Mouse (Mus musculus): ENCODE results near the gene Hspa8. TPM values are rescaled to one million over a fixed set of nuclear protein-coding genes. Genes with fewer than 3 reads are reported as not detected.

Hspa8 gene
- total RNA-seq, 2 experiments from 2014 or later: 2,467 to 3,514 TPM

DNA sequence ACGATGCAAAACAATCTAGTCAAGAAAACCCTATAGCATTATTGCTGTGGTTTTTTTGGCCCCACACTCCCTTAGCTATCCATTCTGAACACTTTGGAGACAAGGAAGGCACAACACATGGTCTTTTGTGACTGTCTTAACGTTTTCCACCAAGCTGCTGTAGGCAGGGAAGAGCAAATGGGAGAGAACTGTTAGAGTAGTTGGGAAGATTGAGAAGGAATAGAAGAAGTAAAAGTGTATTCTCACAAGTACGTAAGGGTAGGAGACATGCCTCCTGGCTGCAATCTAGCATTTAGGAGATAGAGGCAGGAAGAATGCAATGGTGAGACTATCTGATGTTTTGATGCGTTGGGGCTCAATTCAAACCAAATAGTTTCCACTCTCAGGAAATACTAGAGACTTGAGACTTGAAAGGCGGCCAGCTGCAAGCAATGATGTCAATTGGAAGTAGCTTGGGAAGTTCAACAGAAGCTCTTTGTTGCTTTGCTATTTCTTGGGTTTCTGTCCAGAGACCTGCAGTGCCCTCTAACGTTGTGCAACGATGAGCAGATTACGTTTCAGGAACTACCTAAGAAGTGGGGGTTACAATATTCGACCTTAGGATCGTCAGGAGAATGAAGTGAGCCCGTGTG, 6.6 kb downstream of the Hspa8 start:
- peak; percentile 42; the same call in 1 of the 2 replicates for ATAC-seq (ENCODE audit: poor library complexity, severe bottlenecking)

- no peak for ATAC-seq (ENCODE audit: poor library complexity, severe bottlenecking)
These were observed 7.5 kb downstream of the Hspa8 start for GRCm38 (mm10) chr9:40808061-40808906.

- no peak for ATAC-seq (ENCODE audit: poor library complexity, severe bottlenecking)
These were observed 8.1 kb downstream of the Hspa8 start for GRCm38 (mm10) chr9:40808907-40809280.

DNA sequence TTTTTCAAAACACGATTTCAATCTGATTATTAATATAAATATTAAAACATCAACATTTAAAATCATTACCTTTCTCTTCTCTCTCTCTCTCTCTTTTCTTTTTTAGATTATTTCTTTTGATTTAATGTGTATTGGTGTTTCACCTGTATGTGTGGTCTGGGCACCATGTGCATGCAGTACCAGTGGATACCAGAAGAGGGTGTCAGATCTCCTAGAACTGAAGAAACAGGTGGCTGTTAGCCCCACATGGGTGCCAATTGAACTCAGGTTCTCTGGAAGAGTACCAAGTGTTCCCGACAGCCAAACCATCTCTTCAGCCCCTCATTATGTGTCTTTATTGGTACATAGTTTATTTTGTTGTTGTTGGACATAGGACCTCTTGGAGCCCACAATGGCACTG, 11.1 kb downstream of the Hspa8 start:
- ATAC-seq (ENCODE audit: poor library complexity, severe bottlenecking): 0 out of 2 replicates have a peak, but pooled peaks have one; percentile 28

- peak; percentile 96 for ATAC-seq (ENCODE audit: poor library complexity, severe bottlenecking)
These were observed 13.3 kb downstream of the Hspa8 start for GRCm38 (mm10) chr9:40814060-40814459.

DNA sequence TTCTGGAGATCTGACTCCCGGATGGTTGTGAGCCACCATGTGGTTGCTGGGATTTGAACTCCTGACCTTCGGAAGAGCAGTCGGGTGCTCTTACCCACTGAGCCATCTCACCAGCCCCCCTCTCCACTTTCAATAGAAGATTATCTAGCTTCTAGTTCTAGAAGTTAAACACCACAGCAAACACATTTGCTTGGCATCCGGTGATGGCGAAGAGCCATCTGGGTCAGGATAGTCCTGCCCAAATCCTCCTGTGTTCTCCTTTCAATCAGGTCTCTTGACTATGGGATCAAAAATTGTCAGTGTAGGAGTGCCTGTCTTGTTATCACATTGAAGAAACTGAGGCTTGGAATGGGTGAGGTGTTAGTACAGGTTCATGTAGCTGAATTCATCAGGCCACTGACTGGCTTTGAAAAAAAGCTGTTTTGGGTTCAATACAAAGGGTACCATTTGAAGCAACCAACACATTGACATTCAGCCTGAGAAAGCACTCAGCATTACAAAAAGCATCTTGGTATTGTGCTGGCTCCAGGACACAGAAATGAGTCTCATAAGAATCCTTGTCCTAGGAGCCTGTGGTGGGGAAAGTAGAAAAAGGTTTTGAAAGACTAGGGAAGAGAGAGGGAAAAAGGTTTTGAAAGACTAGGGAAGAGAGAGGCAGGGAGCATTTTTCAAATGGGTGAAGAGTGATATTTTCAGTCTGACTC, 16.7 kb downstream of the Hspa8 start:
- no peak for ATAC-seq (ENCODE audit: poor library complexity, severe bottlenecking)

- no peak for ATAC-seq (ENCODE audit: poor library complexity, severe bottlenecking)
These were observed 24.8 kb downstream of the Hspa8 start for GRCm38 (mm10) chr9:40825601-40826000.

DNA sequence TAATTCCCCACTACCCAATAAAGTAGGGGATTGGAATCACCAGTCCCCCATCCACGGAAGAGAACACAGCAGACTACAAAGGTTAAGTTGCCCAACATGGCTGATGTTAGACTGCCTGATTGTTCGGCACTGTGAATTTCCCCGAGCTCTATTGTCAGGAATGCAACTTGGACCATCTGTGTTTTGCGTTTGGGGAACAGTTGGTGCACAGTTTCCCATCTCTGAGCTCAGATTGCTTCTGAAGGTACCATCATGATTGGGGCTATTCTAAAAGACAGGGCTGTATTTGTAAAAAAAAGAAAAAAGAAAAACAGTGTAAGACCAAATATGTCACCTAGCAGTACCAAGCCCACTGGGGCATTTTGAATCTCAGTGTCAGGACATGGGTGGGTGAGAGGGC, 26.6 kb downstream of the Hspa8 start:
- ATAC-seq (ENCODE audit: poor library complexity, severe bottlenecking): no peak

DNA sequence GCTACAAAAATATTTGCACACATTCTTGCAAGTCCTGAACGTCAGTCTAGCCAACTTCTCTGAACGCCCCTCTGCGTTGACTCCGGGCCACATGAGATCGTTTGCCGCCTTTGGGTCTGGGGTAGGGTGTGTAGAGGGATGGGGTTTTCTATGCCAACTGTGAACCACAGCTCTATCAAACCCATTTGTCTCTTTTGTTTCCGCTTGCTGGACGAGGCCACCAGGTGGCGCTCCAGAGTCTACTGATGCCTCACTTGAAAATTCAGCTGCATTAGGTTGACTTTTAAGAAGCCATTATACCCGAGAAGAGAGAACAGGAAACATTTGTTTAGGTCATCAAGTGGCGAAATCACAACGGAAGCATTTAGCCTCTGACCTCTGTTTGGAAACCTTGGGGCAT, 33.8 kb downstream of the Hspa8 start:
- ATAC-seq (ENCODE audit: poor library complexity, severe bottlenecking): peak; percentile 97

- ATAC-seq (ENCODE audit: poor library complexity, severe bottlenecking): no peak
These were observed 35.9 kb downstream of the Hspa8 start for GRCm38 (mm10) chr9:40836681-40837080.

DNA sequence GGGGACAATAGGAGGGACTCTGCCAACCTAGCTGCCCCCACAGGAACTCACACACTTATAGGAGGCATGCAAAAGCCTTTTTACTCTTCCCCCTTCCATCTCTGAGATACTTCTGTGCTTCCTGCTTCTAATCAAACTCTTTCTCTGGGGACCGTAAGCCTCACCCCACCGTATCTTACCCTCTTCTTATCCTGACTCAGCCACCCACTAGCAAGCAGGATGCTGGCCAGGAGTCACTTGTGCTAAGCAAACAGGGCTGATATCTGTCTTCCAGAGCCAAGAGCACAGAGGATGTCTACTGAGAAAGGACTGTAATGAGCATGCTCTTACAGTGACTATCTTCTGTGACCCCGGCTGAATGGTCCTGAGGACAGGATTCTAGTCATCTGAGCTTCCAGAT, 38.9 kb downstream of the Hspa8 start:
- no peak for ATAC-seq (ENCODE audit: poor library complexity, severe bottlenecking)

- no peak for ATAC-seq (ENCODE audit: poor library complexity, severe bottlenecking)
These were observed 50.7 kb downstream of the Hspa8 start for GRCm38 (mm10) chr9:40851515-40851914.

DNA sequence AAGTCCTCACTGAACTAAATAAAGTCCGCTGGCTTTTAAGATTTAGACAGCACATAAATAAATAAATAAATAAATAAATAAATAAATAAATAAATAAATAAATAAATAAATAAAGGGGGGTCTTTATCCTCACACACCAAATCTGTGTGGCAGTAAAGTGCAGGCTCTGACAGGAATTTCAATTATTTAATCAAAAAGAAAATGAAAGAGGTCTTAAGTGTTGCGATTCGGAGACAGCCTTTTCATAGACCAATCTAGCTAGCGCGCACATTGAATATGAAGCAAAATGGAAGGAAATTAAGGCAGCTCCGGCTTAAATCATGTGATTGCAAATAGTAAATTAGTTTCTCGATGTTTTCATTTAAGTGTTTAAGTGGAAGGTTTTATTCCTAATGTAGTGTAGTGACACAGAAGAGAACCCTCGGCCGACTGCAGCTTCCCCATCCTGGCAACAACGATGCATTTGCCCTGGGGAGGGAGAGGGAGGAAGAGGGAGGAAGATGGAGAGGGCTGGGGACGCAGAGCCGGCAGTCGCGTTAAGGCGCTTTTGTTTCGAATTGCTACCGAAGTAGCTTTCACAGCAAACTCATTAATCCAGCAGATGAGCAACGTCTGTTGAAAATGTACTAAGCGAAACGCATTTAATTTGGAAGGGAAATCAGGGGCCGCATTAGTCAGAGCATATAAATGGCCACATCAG, 57.8 kb downstream of the Hspa8 start:
- ATAC-seq (ENCODE audit: poor library complexity, severe bottlenecking): no peak

GRCm38 (mm10) chr9:40859196-40859595, 58.4 kb downstream of the Hspa8 start:
- no peak for ATAC-seq (ENCODE audit: poor library complexity, severe bottlenecking)

Other genes with a start within 250 kb of the Hspa8 start
- not detected in 2 replicates for gene Gm21915, start 130.4 kb upstream of the Hspa8 start, total RNA-seq (2015)
- gene Gm21915, start 130.4 kb upstream of the Hspa8 start, total RNA-seq (2017): not detected in 2 replicates
- gene Clmp, start 115.0 kb upstream of the Hspa8 start, total RNA-seq (2015): 0.30 and 1.3 TPM in 2 replicates
- 0.61 and 1.4 TPM in 2 replicates for gene Clmp, start 115.0 kb upstream of the Hspa8 start, total RNA-seq (2017)
- gene Bsx, start 73.1 kb downstream of the Hspa8 start, total RNA-seq (2015): not detected in 2 replicates
- gene Bsx, start 73.1 kb downstream of the Hspa8 start, total RNA-seq (2017): not detected in 2 replicates
- gene Jhy, start 163.1 kb downstream of the Hspa8 start, total RNA-seq (2015): not detected in 2 replicates
- not detected in 2 replicates for gene Jhy, start 163.1 kb downstream of the Hspa8 start, total RNA-seq (2017)
- 0.45 and 0.62 TPM in 2 replicates for gene Crtam, start 203.6 kb downstream of the Hspa8 start, total RNA-seq (2015)
- gene Crtam, start 203.6 kb downstream of the Hspa8 start, total RNA-seq (2017): 0.40 and 0.77 TPM in 2 replicates